Mouse (Mus musculus) lung, adult 2 months (tissue): ENCODE measurements around the gene Mvp.

Experiments used
- CTCF ChIP-seq: fragments of 200-500 bp; IDR thresholded peaks from 2 replicates; pipeline ENCODE4 v1.5.1; 2011; ENCODE audit warnings: mild to moderate bottlenecking, low read length, control low read depth; ENCODE audit not compliant: insufficient read depth
- POLR2A ChIP-seq: fragments of 200-500 bp; IDR thresholded peaks from 2 replicates; pipeline ENCODE4 v1.6.1; 2011; ENCODE audit warnings: low read depth, mild to moderate bottlenecking, control low read depth, low read length, borderline replicate concordance; ENCODE audit errors: extremely low read depth

DNA sequence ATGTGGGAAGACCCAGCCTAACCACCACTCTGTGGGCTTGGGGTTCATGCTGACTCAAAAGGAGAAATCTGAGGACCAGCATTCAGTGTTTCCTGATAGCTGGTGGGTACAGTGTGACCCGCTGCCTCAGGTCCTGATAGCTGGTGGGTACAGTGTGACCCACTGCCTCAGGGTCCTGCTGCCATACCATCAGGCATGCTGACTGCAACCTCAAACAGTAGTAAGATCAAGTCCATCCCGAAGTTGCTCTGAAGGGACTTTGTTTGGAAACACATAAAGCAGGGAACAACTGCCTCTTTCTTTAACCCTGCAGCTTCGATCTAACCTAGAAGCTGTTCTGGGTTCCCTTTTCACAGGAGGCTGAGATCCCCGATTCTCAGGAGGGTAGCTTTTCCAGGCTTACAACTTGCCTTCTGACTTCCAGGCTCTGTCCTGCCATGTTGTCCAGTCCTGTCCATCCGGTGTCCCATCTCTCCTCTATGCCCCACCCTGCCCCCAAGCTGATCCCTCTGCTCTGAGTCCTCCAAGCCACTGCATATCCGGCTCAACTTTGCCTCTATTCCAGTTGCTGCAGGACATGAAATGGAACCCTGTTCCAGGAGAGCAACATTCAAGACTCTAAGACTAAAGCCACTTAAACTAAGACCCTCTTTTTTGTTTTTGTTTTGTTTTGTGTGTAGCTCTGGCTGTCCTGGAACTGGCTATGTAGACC is 7.0 kb downstream of the Mvp start:
- TF ChIP-seq CTCF (no peak), POLR2A (no peak)
